Mouse (Mus musculus): ENCODE measurements at regions not wholly inside any gene's neighbourhood (a gene's known extent, or its start where the extent isn't known, plus 50 kb on each side); places are given as distances from the start of the nearest gene placed in this dataset.

DNA sequence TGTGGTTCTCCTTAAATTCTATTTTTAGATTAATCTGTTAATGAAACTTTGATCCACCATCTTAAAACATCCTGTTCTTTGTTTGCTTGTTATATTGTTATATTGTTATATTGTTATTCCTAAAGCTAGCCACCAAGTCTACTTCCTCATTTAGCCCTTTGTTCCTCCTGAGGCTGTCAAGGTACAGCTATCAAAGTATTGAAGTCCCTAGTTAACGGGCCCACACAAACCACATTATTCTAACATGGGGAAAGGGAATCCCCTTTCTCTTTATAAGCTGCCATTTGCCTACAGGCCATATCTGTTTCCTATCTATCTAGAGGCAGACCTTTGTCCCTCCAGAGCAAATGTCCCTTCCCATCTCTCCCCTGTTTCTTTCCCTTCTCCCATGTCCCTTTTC is 317.0 kb downstream of the Prr30 start:
- no peak for DNase-seq (ENCODE audit: low read depth, low spot score)

DNA sequence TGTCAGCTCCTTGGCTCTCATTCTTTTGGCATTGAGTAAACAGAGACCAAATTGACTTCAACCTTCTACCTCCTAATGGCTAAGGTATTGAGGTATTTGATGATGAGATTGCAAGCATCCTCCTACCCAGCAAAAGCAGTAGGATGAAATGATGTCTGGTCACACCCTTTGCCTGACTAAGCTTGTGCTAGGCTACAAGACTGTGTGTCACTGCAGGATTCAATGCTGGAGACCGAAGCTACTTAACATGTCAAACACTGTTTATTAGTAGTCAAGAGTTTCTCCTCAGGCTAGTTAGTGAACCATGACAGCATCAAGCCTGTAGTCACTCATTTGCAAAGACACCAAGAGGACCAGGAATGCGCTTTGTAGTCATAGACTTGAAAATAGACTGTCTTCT is 320.0 kb downstream of the Prr30 start:
- no peak for DNase-seq (ENCODE audit: low read depth, low spot score)

DNA sequence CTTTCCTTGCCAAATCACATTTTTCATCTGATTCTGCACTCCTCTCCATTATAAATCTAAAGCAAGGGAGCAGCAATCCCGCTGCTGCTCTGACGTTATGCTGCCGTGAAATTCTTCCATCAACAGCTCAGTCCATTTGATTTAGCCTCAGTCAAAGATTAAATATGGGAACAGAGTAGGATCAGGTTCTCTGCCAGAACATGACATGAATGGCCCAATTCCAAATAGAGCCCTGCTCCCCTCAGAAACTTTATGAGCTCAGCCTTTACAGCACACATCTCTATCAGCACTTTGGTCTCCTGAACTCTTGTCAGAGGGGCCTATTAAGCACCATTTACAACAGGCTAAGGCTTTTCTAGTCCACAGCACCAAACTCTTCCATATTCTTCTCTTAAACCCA is 332.3 kb downstream of the Prr30 start:
- DNase-seq (ENCODE audit: low read depth, low spot score): no peak

DNA sequence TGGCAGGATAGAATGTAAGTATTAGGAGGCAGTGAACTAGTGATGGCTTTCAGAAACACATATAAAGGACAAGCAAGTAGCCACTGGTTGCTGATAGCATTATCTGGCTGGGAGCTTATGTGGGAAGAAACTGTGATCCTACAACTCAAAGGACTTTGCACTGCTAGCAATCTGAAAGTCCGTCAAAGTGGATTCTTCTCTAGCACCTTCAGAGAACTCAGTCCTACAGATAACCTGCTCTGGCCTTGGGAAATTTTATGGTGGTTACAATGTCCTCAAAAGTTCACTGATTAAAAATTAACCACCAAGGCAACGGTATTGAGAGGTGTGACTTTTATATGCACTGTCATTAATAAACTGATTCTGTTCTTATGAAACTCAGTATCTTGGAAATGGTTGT is 335.3 kb downstream of the Prr30 start:
- DNase-seq (ENCODE audit: low read depth, low spot score): no peak

DNA sequence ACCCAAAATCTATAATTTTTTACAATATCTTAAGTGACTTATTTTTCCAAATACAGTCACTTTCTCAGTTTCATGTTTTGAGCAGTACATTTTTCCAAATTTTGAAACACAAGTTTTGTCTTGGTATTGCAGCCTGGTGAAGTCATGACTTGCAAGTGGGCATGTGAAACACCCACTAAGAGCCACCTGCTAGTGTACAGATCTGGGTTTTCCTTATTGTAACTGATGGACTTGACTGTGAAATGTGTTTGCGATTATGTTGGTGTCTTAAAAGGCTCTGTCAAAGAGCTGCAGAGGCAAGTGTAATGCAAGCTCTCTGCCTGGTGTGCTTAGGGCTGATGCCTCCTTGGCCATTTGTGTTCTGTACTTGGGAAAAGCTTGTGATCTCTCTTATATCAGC is 336.0 kb downstream of the Prr30 start:
- DNase-seq (ENCODE audit: low read depth, low spot score): no peak

DNA sequence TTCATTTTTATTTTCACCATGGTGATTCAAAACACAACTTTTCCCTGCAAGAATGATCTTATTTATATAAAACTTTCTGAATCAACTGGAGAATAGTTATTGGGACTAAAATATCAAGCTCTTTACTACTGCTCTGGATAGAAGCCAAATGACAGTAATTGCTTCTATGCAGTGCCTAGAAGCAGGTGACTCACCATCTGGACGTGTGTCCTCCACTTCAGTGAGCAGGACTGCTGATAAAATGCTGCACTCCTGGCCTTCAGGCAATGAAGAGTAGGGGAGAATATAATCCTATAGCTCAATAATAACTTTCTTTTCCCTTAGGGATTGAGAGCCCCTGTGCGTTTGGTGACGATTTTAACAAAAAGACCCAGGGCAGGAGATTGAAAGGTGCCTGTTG is 357.3 kb downstream of the Prr30 start:
- no peak for DNase-seq (ENCODE audit: low read depth, low spot score)

Data from A20 (cell line).